Mouse (Mus musculus) erythroblast, embryonic 14.5 days (primary cell): Measurements from ENCODE around the gene Btbd2.

Experiments
- GATA1 ChIP-seq: IDR thresholded peaks from 2 replicates; pipeline ENCODE4 v1.6.1; 2012; ENCODE audit warnings: low read length, inconsistent platforms, mixed read lengths
- TAL1 ChIP-seq: IDR thresholded peaks from 3 replicates; pipeline ENCODE4 v1.6.1; 2012; ENCODE audit warnings: low read length, inconsistent platforms, mixed read lengths

DNA sequence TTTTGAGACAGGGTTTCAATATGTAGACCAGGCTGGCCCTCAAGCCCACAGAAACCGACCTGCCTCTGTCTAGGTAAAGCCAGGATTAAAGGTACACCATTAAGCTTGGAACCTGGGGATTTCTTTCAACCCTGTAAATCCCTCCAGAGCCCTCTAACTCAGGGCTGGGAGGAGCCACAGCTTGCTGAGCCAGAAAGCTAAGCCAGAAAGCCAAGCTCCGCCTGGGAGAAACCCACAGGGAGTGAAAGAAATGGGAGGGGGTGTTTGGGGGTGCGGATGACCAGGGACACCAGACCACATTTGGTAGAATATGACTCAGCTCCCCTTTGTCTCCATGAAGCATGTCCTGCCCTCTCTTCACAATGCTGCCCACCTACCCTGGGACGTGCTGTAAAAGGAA, 60.6 kb downstream of the Btbd2 start:
- TF ChIP-seq TAL1 (no peak), GATA1 (no peak)
